Mouse (Mus musculus) neutrophil, adult 83 days (primary cell): Measurements from ENCODE around the gene Vmn2r25. TPM values are rescaled to one million over a fixed set of nuclear protein-coding genes. Genes with fewer than 3 reads are reported as not detected.

Experiments used
- total RNA-seq, 2 experiments: library from RNA; stranded (reverse); gene quantifications; one replicate each; pipeline ENCODE4 v1.2.4; 2023

The Vmn2r25 gene
- total RNA-seq, result not detected

GRCm38 (mm10) chr6:123853363-123853762 lies at the start of gene Vmn2r25:
TSS of gene Vmn2r25 (minus strand) at chr6:123853463.

GRCm38 (mm10) chr6:123778579-123778978 lies 74.7 kb downstream of the Vmn2r25 start, which contains the start of gene Vmn2r24:
TSS of gene Vmn2r24 (plus strand) at chr6:123778879.

Other genes starting within 250 kb of the Vmn2r25 start
- gene Vmn2r22, start 202.7 kb downstream of the Vmn2r25 start, total RNA-seq, result not detected
- gene Vmn2r23, start 150.8 kb downstream of the Vmn2r25 start, total RNA-seq, result not detected
- gene Vmn2r24, start 74.6 kb downstream of the Vmn2r25 start, total RNA-seq, result under 1 TPM in 1 of 2 experiments, not detected in 1; 0.04 TPM
- not detected for gene Vmn2r26, start 171.1 kb upstream of the Vmn2r25 start, total RNA-seq